Mouse (Mus musculus): ENCODE data around the gene AW011738. TPM values are rescaled to one million over a fixed set of nuclear protein-coding genes. Genes with fewer than 3 reads are reported as not detected.

Gene AW011738
- polyA plus RNA-seq, 1 experiment from 2014 or later, result 0.55 TPM

DNA sequence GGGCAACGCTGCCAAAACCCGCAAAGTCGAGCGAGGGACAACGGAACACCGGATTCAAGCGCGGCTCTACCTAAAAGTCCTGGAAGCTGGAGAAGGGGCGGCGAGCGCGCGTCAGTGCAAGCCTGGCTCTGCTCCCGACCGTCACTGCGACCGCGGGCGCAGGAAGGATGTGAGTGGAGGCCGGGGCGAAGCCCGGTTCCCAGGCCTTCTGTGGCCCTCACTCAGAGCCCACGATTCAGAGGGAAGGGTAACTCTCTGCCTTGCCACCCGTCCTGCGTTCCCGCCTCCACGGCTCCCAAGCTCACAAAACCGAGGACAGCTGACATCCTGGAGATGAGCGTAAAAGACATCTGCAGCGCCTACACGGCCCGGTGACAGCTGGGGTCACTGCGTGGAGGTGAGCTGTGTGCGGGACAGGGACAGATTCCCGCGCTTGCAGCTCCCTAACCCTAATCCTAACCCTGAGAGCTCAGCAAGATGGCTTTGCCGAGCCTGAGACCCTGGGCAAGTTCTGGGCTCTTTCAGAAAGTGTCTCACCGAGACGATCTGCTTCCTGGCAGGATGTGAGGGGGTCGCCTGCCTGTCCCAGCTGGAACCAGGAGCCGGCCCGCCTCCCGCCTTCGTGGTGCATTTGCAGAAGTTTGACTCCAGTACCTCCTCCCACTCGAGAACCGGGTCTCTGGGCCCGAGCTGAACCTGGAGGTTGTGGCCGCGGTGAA lies 468 bp downstream of the AW011738 start:
- DNase-seq (ENCODE audit: low spot score) (peak; percentile 48), ATAC-seq (replicated peaks; ENCODE audit: insufficient number of reproducible peaks, low FRiP score, low TSS enrichment, low read depth) (0 out of 2 replicates have a peak, but pooled peaks have one; percentile 5)
- Histone ChIP-seq H3K36me3 (replicated peaks; ENCODE audit: control insufficient read depth, insufficient read depth, low read depth, low read length) (no peaks in the 10 kb centered on the region), H3K27ac (replicated peaks; ENCODE audit: low read depth, low read length) (no peak overlapping the region), H3K4me1 (ENCODE audit: control insufficient read depth, insufficient read depth, low read length) (no peaks in the 10 kb centered on the region; the same call in none of the 2 replicates), H3K4me2 (ENCODE audit: low read depth, low read length) (peak overlapping the region; percentile 88), H3K9me3 (replicated peaks; ENCODE audit: control insufficient read depth, low read length) (no peaks in the 10 kb centered on the region), H3K9ac (replicated peaks; ENCODE audit: low read length) (peak overlapping the region; percentile 40), H3K4me3 (ENCODE audit: low read depth, low read length) (peak overlapping the region; percentile 40), H3K27me3 (ENCODE audit: control insufficient read depth, insufficient read depth, low read length) (peaks cover 9% of the 10 kb centered on the region; the same call in 1 of the 2 replicates)
- WGBS, result 1% methylated on average over 49 of the region's 49 CpGs

DNA sequence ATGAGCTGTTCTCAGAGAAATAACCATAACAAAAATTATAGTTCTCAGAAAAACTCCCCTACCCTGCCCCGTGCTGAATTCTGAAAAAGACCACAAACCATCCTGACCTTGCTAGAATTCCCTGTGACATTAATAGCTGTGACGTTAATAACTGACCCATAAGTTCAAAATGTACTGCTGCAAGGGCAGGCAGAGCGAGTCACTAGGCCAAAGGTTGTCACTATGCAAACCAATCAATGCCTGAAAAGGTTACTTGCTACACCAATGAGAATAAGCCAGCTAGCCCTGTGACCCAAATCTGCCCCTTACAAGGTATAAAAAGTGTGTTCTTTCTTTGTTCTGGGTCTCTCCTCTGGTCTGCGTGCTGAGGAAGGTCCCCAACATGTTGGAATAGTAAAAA lies 5.8 kb downstream of the AW011738 start:
- Histone ChIP-seq H3K4me1 (ENCODE audit: control insufficient read depth, insufficient read depth, low read length) (no peaks in the 10 kb centered on the region; the same call in 1 of the 2 replicates), H3K4me3 (ENCODE audit: low read depth, low read length) (no peak overlapping the region), H3K9ac (replicated peaks; ENCODE audit: low read length) (no peak overlapping the region), H3K36me3 (replicated peaks; ENCODE audit: control insufficient read depth, insufficient read depth, low read depth, low read length) (no peaks in the 10 kb centered on the region), H3K4me2 (ENCODE audit: low read depth, low read length) (no peak overlapping the region), H3K27ac (replicated peaks; ENCODE audit: low read depth, low read length) (no peak overlapping the region), H3K27me3 (ENCODE audit: control insufficient read depth, insufficient read depth, low read length) (peaks cover 4% of the 10 kb centered on the region; the same call in 1 of the 2 replicates), H3K9me3 (replicated peaks; ENCODE audit: control insufficient read depth, low read length) (no peaks in the 10 kb centered on the region)
- no peak for ATAC-seq (replicated peaks; ENCODE audit: insufficient number of reproducible peaks, low FRiP score, low TSS enrichment, low read depth)
- WGBS, result 89% methylated on average over 4 of the region's 4 CpGs
- DNase-seq (ENCODE audit: low spot score), result no peak

DNA sequence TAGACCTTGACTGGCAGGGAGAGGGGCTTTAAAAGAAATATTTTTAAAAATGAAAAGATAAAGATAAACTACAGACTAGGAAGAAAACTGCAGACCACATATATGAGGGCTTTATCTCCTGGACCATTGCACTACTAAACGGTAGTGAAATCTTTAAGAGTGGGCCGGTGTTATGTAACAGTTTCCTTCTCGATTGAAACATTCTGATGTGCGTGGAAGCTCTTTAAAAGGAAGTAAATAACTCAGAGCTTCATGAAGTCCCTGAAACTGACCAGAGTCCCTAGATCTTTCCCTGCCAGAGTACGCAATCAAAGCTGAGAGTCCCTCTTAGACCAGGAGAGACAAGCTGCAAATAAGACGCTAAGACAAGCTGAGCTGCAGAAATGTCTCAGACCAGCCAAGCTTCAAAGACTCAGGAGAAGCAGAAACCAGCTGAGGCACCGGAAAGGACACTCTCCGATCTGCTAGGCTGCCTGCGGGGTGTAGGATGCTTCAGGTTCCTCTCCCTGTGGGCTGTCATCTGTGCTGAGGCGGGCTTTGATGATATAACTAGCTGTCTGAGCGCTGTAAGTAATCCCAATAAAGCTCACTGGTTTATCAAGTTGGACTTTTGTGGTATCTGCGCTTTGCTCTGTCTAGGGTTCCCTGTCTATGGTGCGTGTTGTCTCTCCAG lies 7.0 kb downstream of the AW011738 start:
- H3K4me1 ChIP-seq (ENCODE audit: control insufficient read depth, insufficient read depth, low read length), result no peaks in the 10 kb centered on the region
- no peak overlapping the region for H3K4me2 ChIP-seq (ENCODE audit: low read depth, low read length)
- DNase-seq (ENCODE audit: low spot score) (no peak), ATAC-seq (replicated peaks; ENCODE audit: insufficient number of reproducible peaks, low FRiP score, low TSS enrichment, low read depth) (no peak)
- no peaks in the 10 kb centered on the region for H3K36me3 ChIP-seq (replicated peaks; ENCODE audit: control insufficient read depth, insufficient read depth, low read depth, low read length)
- no peaks in the 10 kb centered on the region for H3K27me3 ChIP-seq (ENCODE audit: control insufficient read depth, insufficient read depth, low read length)
- no peak overlapping the region for H3K4me3 ChIP-seq (ENCODE audit: low read depth, low read length)
- no peak overlapping the region for H3K27ac ChIP-seq (replicated peaks; ENCODE audit: low read depth, low read length)
- WGBS, result 71% methylated on average over 13 of the region's 13 CpGs
- H3K9me3 ChIP-seq (replicated peaks; ENCODE audit: control insufficient read depth, low read length), result no peaks in the 10 kb centered on the region
- no peak overlapping the region for H3K9ac ChIP-seq (replicated peaks; ENCODE audit: low read length)

DNA sequence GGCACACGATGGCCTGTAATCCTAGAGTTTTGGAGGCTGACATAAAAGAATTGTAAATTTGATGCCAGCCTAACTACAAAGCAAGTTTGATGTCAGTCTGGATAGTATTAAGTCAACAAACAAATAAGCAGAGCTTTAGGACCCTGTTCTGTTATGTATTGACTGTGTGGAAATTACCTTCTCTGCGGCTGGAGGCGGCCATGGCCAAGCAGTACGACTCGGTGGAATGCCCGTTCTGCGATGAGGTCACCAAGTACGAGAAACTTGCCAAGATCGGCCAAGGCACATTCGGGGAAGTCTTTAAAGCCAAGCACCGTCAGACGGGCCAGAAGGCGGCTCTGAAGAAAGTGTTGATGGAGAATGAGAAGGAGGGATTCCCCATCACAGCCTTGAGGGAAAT lies 10.0 kb downstream of the AW011738 start:
- Histone ChIP-seq H3K36me3 (replicated peaks; ENCODE audit: control insufficient read depth, insufficient read depth, low read depth, low read length) (no peaks in the 10 kb centered on the region), H3K4me3 (ENCODE audit: low read depth, low read length) (no peak overlapping the region), H3K4me2 (ENCODE audit: low read depth, low read length) (no peak overlapping the region), H3K27me3 (ENCODE audit: control insufficient read depth, insufficient read depth, low read length) (no peaks in the 10 kb centered on the region), H3K27ac (replicated peaks; ENCODE audit: low read depth, low read length) (no peak overlapping the region), H3K9ac (replicated peaks; ENCODE audit: low read length) (no peak overlapping the region), H3K9me3 (replicated peaks; ENCODE audit: control insufficient read depth, low read length) (no peaks in the 10 kb centered on the region), H3K4me1 (ENCODE audit: control insufficient read depth, insufficient read depth, low read length) (no peaks in the 10 kb centered on the region)
- 95% methylated on average over 13 of the region's 13 CpGs for WGBS
- DNase-seq (ENCODE audit: low spot score), result no peak
- ATAC-seq (replicated peaks; ENCODE audit: insufficient number of reproducible peaks, low FRiP score, low TSS enrichment, low read depth), result no peak

DNA sequence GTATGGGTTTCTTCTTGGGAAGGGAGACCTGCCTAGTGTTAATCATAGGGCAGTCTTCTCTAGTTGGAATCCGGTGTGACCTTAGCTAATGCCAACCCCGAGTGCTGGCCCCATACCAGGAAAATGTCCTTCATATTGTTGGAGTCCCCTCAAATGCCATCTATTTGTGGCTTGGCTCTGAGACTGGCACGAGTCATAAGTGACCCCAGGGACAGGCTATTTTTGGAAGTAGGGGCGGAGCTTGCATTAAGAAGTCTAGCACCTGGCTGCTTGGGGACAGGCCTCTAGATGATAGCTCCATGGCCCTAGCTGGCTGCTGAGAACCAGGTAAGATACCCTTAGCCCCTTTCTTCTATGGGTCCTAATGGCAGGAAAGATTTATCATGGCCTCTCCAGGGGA lies 12.5 kb downstream of the AW011738 start, which contains the start of gene Perm1:
Perm1 (plus strand) TSS at position 220 of the 400 bp plus-strand sequence.
- no peak within 1 kb of the TSS for H3K4me3 ChIP-seq (ENCODE audit: low read depth, low read length)

DNA sequence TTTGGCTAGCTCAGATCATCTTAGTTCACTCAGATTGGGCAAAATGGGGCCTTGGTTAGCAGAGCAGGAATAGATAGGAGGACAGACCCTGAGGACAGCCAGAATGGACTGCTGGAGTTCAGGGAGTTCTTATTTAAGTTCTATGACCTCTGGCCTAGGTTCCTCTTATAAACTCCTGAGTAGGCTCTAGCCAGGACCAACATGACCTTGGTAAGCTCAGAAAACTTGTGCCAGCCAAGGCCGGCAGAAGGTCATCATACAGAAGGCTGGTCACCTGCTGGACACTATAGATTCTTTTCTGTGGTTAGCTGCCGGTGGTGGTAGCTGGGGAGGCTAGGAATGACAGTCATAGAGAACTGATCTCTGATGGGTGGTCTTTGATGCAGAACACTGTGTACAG lies 13.1 kb downstream of the AW011738 start:
- no peaks in the 10 kb centered on the region for H3K36me3 ChIP-seq (replicated peaks; ENCODE audit: control insufficient read depth, insufficient read depth, low read depth, low read length)
- no peak overlapping the region for H3K4me2 ChIP-seq (ENCODE audit: low read depth, low read length)
- no peak overlapping the region for H3K9ac ChIP-seq (replicated peaks; ENCODE audit: low read length)
- WGBS, result 87% methylated on average over 2 of the region's 2 CpGs
- H3K27ac ChIP-seq (replicated peaks; ENCODE audit: low read depth, low read length), result no peak overlapping the region
- ATAC-seq (replicated peaks; ENCODE audit: insufficient number of reproducible peaks, low FRiP score, low TSS enrichment, low read depth) (no peak), DNase-seq (ENCODE audit: low spot score) (no peak)
- no peaks in the 10 kb centered on the region for H3K27me3 ChIP-seq (ENCODE audit: control insufficient read depth, insufficient read depth, low read length)
- H3K9me3 ChIP-seq (replicated peaks; ENCODE audit: control insufficient read depth, low read length), result no peaks in the 10 kb centered on the region
- no peak overlapping the region for H3K4me3 ChIP-seq (ENCODE audit: low read depth, low read length)
- H3K4me1 ChIP-seq (ENCODE audit: control insufficient read depth, insufficient read depth, low read length), result no peaks in the 10 kb centered on the region

More for the DNA sequence above, 12.5 kb downstream of the AW011738 start, which contains the start of gene Perm1:
- Histone ChIP-seq H3K4me2 (ENCODE audit: low read depth, low read length) (no peak within 1 kb of the TSS), H3K36me3 (replicated peaks; ENCODE audit: control insufficient read depth, insufficient read depth, low read depth, low read length) (no peaks in the 10 kb centered on the region), H3K27ac (replicated peaks; ENCODE audit: low read depth, low read length) (no peak within 1 kb of the TSS), H3K9ac (replicated peaks; ENCODE audit: low read length) (no peak within 1 kb of the TSS), H3K4me1 (ENCODE audit: control insufficient read depth, insufficient read depth, low read length) (no peaks in the 10 kb centered on the region), H3K27me3 (ENCODE audit: control insufficient read depth, insufficient read depth, low read length) (no peaks in the 10 kb centered on the region), H3K9me3 (replicated peaks; ENCODE audit: control insufficient read depth, low read length) (no peaks in the 10 kb centered on the region)
- 84% methylated on average over 4 of the region's 4 CpGs for WGBS
- no peak for ATAC-seq (replicated peaks; ENCODE audit: insufficient number of reproducible peaks, low FRiP score, low TSS enrichment, low read depth)
- no peak for DNase-seq (ENCODE audit: low spot score)

DNA sequence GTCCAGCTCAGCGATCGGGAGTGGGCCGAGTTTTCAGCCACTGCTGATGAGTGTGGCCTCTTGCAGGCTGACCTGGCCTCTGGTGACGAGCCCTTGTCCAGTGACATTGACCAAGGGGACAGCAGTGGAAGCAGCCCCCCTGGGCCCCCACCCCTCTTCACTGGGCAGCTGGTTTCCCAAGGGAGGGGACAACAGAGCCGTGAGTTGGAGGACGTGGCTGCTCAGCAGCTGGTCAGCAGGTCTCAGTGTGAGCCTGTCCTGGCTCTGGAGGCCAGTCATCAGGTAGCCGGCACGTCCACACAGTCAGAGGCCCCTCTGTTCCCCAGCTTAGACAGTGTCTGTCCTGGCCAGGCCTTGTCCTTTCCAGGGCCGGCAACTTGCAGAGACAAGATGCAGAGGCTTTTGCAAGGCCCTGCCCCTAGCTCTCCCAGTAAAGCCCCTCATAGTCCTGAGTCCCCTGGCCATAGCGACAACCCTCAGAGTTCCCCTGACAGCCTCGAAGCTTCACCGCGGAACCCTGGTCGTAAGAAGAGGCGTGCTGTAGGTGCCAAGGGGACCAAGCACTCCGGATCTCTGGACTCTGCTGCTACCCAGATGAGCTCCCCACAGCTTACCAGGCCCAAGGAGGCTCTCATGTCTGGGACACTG lies 14.0 kb downstream of the AW011738 start:
- DNase-seq (ENCODE audit: low spot score), result no peak
- WGBS, result 82% methylated on average over 16 of the region's 16 CpGs
- no peaks in the 10 kb centered on the region for H3K27me3 ChIP-seq (ENCODE audit: control insufficient read depth, insufficient read depth, low read length)
- no peak overlapping the region for H3K27ac ChIP-seq (replicated peaks; ENCODE audit: low read depth, low read length)
- H3K36me3 ChIP-seq (replicated peaks; ENCODE audit: control insufficient read depth, insufficient read depth, low read depth, low read length), result no peaks in the 10 kb centered on the region
- H3K9me3 ChIP-seq (replicated peaks; ENCODE audit: control insufficient read depth, low read length), result no peaks in the 10 kb centered on the region
- no peak overlapping the region for H3K4me3 ChIP-seq (ENCODE audit: low read depth, low read length)
- no peak overlapping the region for H3K4me2 ChIP-seq (ENCODE audit: low read depth, low read length)
- ATAC-seq (replicated peaks; ENCODE audit: insufficient number of reproducible peaks, low FRiP score, low TSS enrichment, low read depth), result no peak; the same call in 1 of the 2 replicates
- H3K4me1 ChIP-seq (ENCODE audit: control insufficient read depth, insufficient read depth, low read length), result no peaks in the 10 kb centered on the region
- no peak overlapping the region for H3K9ac ChIP-seq (replicated peaks; ENCODE audit: low read length)

DNA sequence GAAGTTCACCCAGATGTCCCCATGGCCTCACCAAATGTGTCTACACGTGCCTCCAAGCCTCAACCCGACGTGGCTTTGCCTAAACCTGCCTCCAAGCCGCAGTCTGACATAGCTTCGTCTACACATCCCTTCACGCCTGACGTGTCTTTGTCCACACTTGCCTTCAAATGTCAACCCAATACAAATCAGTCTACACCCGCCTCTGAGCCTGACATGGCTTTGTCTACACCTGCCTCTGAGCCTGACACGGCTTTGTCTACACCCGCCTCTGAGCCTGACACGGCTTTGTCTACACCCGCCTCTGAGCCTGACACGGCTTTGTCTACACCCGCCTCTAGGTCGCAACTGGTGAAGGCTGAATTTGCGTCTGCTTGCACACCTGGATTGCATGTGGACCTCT lies 14.7 kb downstream of the AW011738 start:
- WGBS, result 81% methylated on average over 16 of the region's 16 CpGs

More for the DNA sequence above, 14.7 kb downstream of the AW011738 start:
- ATAC-seq (replicated peaks; ENCODE audit: insufficient number of reproducible peaks, low FRiP score, low TSS enrichment, low read depth) (no peak), DNase-seq (ENCODE audit: low spot score) (no peak)
- H3K27ac ChIP-seq (replicated peaks; ENCODE audit: low read depth, low read length), result no peak overlapping the region
- H3K9me3 ChIP-seq (replicated peaks; ENCODE audit: control insufficient read depth, low read length), result no peaks in the 10 kb centered on the region
- H3K36me3 ChIP-seq (replicated peaks; ENCODE audit: control insufficient read depth, insufficient read depth, low read depth, low read length), result no peaks in the 10 kb centered on the region
- H3K4me2 ChIP-seq (ENCODE audit: low read depth, low read length), result no peak overlapping the region
- no peak overlapping the region for H3K4me3 ChIP-seq (ENCODE audit: low read depth, low read length)
- H3K9ac ChIP-seq (replicated peaks; ENCODE audit: low read length), result no peak overlapping the region
- no peaks in the 10 kb centered on the region for H3K27me3 ChIP-seq (ENCODE audit: control insufficient read depth, insufficient read depth, low read length)
- H3K4me1 ChIP-seq (ENCODE audit: control insufficient read depth, insufficient read depth, low read length), result no peaks in the 10 kb centered on the region

Data from embryonic facial prominence, embryonic 11.5 days (tissue).